Mouse (Mus musculus) ES-CJ7 (cell line): ENCODE results near the gene Prl3d1.
"Not testable (repeated sequence)": the region's sequence is repeated elsewhere in the genome, so short reads cannot be mapped to it uniquely, and the experiment has no call there.

ENCODE experiments used
- DNase-seq: peaks from one replicate; pipeline ENCODE4 v3.0.0; 2011; ENCODE audit warnings: low read depth, low spot score

Prl3d1 gene

DNA sequence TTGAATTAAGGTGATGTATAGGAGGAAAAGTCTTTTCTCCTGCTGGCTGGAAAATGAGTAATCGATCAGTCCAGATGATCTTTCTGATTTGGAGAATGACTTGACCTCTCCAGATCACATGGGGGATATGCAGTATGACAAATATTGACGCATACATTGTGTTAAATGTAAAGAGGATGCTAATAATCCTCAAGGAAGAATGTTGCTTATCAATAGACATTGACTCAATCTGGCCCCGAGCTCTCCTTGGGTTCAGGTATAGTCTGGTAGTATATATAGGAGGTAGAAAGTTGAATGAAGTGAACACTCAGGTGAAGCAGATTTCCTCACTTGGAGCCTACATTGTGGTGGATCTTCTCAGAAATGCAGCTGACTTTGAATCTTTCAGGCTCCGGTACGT, at the start of gene Prl3d1:
Gene Prl3d1, plus strand, starts transcription at position 301 of the 400 bp plus-strand sequence.
- DNase-seq = not testable (repeated sequence)

GRCm38 (mm10) chr13:27057270-27057669, 36.7 kb upstream of the Prl3d1 start, which contains the start of gene Prl:
Prl (plus strand) TSS chr13:27057570.
- DNase-seq = no peak

DNA sequence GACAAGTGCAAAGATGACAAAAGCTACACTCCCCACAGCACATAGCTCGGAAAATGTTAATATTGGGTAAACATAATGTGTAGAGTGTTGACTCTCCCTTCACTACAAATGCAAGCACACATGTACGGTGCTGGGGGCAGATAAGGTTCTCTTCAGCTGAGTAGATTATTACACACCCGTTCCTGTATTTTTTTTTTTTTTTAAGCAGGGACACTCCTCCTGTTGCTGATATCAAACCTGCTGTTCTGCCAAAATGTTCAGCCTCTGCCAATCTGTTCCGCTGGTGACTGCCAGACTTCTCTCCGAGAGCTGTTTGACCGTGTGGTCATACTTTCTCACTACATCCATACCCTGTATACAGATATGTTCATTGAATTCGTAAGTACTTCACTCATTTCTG, 34.8 kb upstream of the Prl3d1 start:
- no peak for DNase-seq

DNA sequence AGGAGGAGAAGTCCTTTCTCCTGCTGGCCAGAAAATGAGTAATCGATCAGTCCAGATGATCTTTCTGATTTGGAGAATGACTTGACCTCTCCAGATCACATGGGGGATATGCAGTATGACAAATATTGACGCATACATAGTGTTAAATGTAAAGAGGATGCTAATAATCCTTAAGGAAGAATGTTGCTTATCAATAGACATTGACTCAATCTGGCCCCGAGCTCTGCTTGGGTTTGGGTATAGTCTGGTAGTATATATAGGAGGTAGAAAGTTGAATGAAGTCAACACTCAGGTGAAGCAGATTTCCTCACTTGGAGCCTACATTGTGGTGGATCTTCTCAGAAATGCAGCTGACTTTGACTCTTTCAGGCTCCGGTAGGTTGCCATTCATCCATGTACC, 27.4 kb downstream of the Prl3d1 start, which contains the start of gene Prl3d2:
Gene Prl3d2, plus strand, starts transcription at position 301 of the 400 bp plus-strand sequence.
- not testable (repeated sequence) for DNase-seq

DNA sequence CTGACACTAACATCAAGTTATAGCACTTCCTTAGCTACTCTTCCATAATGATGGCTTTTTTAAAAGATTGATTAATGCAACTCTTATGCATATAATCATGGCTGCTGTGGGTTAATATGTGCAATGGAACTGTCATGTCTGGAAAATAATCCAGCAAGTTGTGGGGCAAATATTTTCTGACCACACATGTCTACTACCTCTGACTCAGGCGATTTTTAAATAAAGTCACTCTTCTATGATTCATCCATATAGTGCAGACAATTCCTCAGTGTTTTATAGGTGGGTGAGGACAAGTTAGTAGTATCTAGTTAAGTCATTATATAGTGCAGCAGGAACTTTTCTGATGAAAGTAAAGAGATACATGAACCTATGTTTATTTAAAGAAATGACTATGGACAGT, 54.3 kb downstream of the Prl3d1 start:
- no peak for DNase-seq
